Mouse (Mus musculus): ENCODE data around the gene Olfr659. TPM values are rescaled to one million over a fixed set of nuclear protein-coding genes. Genes with fewer than 3 reads are reported as not detected.
A peak's percentile ranks its signal among the peaks of the same experiment; 100 is the strongest.

The Olfr659 gene
- not detected for total RNA-seq (2021)
- long read RNA-seq, experiment 1, result 0 reads
- long read RNA-seq, experiment 2, result 0 reads

DNA sequence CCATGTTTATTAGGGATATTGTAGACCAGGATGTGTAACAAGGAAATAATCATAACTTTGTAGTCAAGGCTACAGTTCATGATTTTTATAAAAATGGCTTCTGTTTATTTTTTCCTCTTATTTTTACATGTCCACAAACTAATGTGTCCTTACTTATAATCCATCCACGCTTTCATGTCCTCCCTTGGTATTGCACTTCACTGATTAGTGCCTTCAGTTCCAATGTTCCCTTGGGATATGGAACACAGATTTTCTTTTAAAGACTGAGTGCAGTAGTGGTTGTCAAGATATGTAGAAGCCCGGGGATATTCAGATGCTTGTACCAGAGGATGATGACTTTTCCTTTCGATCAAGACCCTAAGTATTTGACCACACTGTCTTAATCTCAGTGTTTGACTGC is at the start of gene Olfr659:
Olfr659 (plus strand) TSS at position 301 of the 400 bp plus-strand sequence.
- DNase-seq, result no peak
- intact Hi-C loops (cut with DNase I), result no loop called here

DNA sequence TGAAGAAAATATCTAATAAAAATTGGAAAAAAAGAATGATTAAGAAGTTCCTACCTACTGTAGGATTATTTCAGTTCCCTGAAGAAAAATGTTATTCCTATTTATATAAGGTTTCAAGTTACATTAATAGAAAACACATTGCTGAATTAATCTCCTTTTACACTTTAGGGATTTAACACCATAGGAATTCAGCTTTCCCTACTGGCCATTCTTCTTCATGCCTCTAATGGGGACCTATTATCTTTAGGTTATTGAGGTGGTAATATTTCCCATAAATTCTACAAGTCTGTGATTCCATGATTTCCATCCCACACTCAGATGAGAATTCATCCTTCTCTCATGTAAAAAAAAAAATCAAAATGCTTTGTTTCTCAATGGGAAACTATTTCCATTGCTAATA is 42.1 kb upstream of the Olfr659 start, which contains the start of gene Olfr657:
Olfr657 (plus strand) TSS at position 301 of the 400 bp plus-strand sequence.
- intact Hi-C loops (cut with DNase I), result no loop called here
- no peak for DNase-seq

DNA sequence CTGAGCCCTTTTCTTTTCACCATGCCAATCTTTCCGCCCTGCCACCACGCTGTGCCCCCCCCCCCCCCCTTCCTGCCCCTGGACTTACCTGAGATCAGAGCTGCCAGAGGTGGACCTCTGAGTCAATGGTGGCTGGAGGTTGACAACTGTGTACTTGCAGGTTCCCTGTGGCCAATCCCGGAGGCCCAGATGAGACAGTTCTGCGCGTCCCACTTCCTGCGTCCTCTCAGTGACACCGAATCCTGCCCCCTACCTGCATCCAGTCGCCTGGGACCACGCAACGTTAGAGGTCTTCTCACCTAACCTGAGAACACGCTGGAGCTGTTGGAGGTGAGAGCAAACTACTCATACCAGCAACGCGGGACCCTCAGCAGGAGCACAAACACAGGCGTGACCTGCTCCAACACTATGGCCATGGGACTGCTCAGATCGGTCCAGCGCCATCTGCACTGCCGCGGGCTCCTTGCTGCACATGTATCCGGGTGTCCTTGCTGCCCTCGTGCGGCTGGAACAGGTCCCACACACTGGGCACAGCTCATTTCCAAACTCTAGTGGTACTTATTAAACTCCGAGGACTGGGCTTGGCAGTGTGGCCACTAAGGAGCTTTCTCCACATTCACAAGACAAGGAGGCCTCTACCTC is 19.6 kb upstream of the Olfr659 start, which contains the start of gene Olfr658:
Olfr658 (minus strand) TSS at position 465 of the 642 bp plus-strand sequence.
- peak; percentile 18 for DNase-seq
- intact Hi-C loops (cut with DNase I), result no loop called here

DNA sequence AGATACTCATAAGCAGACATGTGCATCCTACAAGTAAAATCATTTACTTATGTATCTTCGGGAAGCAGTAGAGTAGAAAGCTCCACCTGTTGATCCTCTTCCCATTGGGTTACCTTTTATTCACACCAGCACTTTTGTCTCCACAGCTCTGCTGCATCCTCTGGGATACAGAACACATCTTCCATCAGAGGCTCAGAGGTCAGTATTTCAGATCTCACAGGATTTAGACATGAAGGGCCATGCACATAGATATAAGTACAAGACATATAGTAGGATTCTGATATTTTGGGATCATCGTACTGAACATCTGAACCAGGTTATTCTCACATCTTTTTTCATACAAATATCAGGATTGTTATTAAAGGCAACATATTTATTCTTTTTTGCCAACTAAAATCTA is 19.6 kb downstream of the Olfr659 start, which contains the start of gene Olfr661:
Olfr661 (plus strand) TSS at position 301 of the 400 bp plus-strand sequence.
- no peak for DNase-seq
- intact Hi-C loops (cut with DNase I), result no loop called here

Other genes with a start within 250 kb of the Olfr659 start
- 1 to 10 TPM; 2.7 to 3.1 TPM for gene Trim30a, start 201.6 kb upstream of the Olfr659 start, total RNA-seq (2021)
- gene Trim30d, start 158.9 kb upstream of the Olfr659 start, total RNA-seq (2021), result 1 to 10 TPM in 1 of 2 experiments, under 1 TPM in 1; 0.45 to 1.2 TPM
- not detected for gene Olfr651, start 116.6 kb upstream of the Olfr659 start, total RNA-seq (2021)
- gene Olfr652, start 105.9 kb upstream of the Olfr659 start, total RNA-seq (2021), result not detected
- gene Olfr653, start 89.4 kb upstream of the Olfr659 start, total RNA-seq (2021), result not detected
- not detected for gene Olfr654, start 79.7 kb upstream of the Olfr659 start, total RNA-seq (2021)
- not detected for gene Olfr655, start 65.0 kb upstream of the Olfr659 start, total RNA-seq (2021)
- gene Olfr656, start 52.8 kb upstream of the Olfr659 start, total RNA-seq (2021), result not detected
- not detected for gene Olfr657, start 42.0 kb upstream of the Olfr659 start, total RNA-seq (2021)
- gene Olfr658, start 19.4 kb upstream of the Olfr659 start, total RNA-seq (2021), result not detected
- gene Olfr661, start 19.7 kb downstream of the Olfr659 start, total RNA-seq (2021), result not detected
- gene Usp17le, start 110.7 kb downstream of the Olfr659 start, total RNA-seq (2021), result not detected
- not detected for gene Usp17lb, start 175.8 kb downstream of the Olfr659 start, total RNA-seq (2021)
- not detected for gene Usp17la, start 190.3 kb downstream of the Olfr659 start, total RNA-seq (2021)
- not detected for gene Olfr665, start 211.3 kb downstream of the Olfr659 start, total RNA-seq (2021)
- not detected for gene Olfr666, start 229.2 kb downstream of the Olfr659 start, total RNA-seq (2021)